13 mouse cellular contexts compared by ENCODE assay signal in genomic region chr12:73608065-73608397, GRCm38 (mm10). TPM values are rescaled to one million over a fixed set of nuclear protein-coding genes. Genes with fewer than 3 reads are reported as not detected.
DNase-seq lines count a peak whose midpoint lies in the region; ATAC-seq and TF ChIP-seq lines count a peak whose summit lies in the region.
"Had no signal": no experiment of that assay in that cellular context is flagged by ENCODE, and none has a peak within 500 bp of the region (broad histone marks: within the 10 kb centered on the region; RNA-seq: fewer than 3 reads in every experiment).

No protein-coding gene starts in this region.

- H3K9ac ChIP-seq in midbrain, embryonic 14.5 days (replicated peaks; ENCODE audit: low read length), result no peak overlapping the region
- no peak overlapping the region for H3K9ac ChIP-seq in midbrain, embryonic 15.5 days
- H3K9ac ChIP-seq in hindbrain, embryonic 11.5 days (ENCODE audit: low read depth, low read length), result no peak overlapping the region
- H3K9ac ChIP-seq in neural tube, embryonic 14.5 days (replicated peaks; ENCODE audit: low read depth, low read length), result no peak overlapping the region
- H3K9ac ChIP-seq: heart, embryonic 12.5 days; limb, embryonic 15.5 days had no signal

- WGBS in midbrain, embryonic 14.5 days, result 8% methylated on average over 4 of the region's 4 CpGs
- 11% methylated on average over 4 of the region's 4 CpGs for WGBS in midbrain, embryonic 15.5 days
- 9% methylated on average over 4 of the region's 4 CpGs for WGBS in hindbrain, embryonic 11.5 days
- WGBS in neural tube, embryonic 14.5 days, result under 1% methylated on average over 4 of the region's 4 CpGs

- no peaks in the 10 kb centered on the region for H3K4me1 ChIP-seq in midbrain, embryonic 14.5 days (ENCODE audit: control insufficient read depth, insufficient read depth, low read length)
- H3K4me1 ChIP-seq in midbrain, embryonic 15.5 days, result 0 out of 2 replicates have a peak, but pooled peaks cover 3% of the 10 kb centered on the region
- H3K4me1 ChIP-seq in hindbrain, embryonic 11.5 days (replicated peaks; ENCODE audit: control insufficient read depth, insufficient read depth, low read length), result no peaks in the 10 kb centered on the region; the same call in none of the 2 replicates
- H3K4me1 ChIP-seq in neural tube, embryonic 14.5 days (ENCODE audit: control insufficient read depth, insufficient read depth, low read length), result peaks cover 15% of the 10 kb centered on the region

- H3K36me3 ChIP-seq in midbrain, embryonic 14.5 days (ENCODE audit: control insufficient read depth, insufficient read depth, low read length), result no peaks in the 10 kb centered on the region
- no peaks in the 10 kb centered on the region for H3K36me3 ChIP-seq in midbrain, embryonic 15.5 days (replicated peaks)
- H3K36me3 ChIP-seq in hindbrain, embryonic 11.5 days (ENCODE audit: control insufficient read depth, insufficient read depth, low read length), result no peaks in the 10 kb centered on the region
- H3K36me3 ChIP-seq in neural tube, embryonic 14.5 days (ENCODE audit: control insufficient read depth, insufficient read depth, low read length), result no peaks in the 10 kb centered on the region
- H3K36me3 ChIP-seq: heart, embryonic 12.5 days; limb, embryonic 15.5 days had no signal

- TF ChIP-seq CTCF in layer of hippocampus, adult 2 months (conservative IDR thresholded peaks at IDR 0.05), result no peak

- H3K27me3 ChIP-seq in midbrain, embryonic 14.5 days (ENCODE audit: control insufficient read depth, insufficient read depth, low read length), result no peaks in the 10 kb centered on the region
- no peaks in the 10 kb centered on the region for H3K27me3 ChIP-seq in midbrain, embryonic 15.5 days (replicated peaks)
- H3K27me3 ChIP-seq in hindbrain, embryonic 11.5 days (ENCODE audit: control insufficient read depth, insufficient read depth, low read length), result no peaks in the 10 kb centered on the region
- H3K27me3 ChIP-seq in neural tube, embryonic 14.5 days (ENCODE audit: control insufficient read depth, insufficient read depth, low read length), result no peaks in the 10 kb centered on the region
- H3K27me3 ChIP-seq: heart, embryonic 12.5 days; limb, embryonic 15.5 days had no signal

- 0 out of 2 replicates have a peak, but pooled peaks cover 4% of the 10 kb centered on the region for H3K9me3 ChIP-seq in midbrain, embryonic 14.5 days (ENCODE audit: control insufficient read depth, low read length)
- H3K9me3 ChIP-seq in midbrain, embryonic 15.5 days, result no peaks in the 10 kb centered on the region; the same call in 1 of the 2 replicates
- no peaks in the 10 kb centered on the region for H3K9me3 ChIP-seq in hindbrain, embryonic 11.5 days (ENCODE audit: control insufficient read depth, low read length)
- H3K9me3 ChIP-seq in neural tube, embryonic 14.5 days (ENCODE audit: control insufficient read depth, low read length), result no peaks in the 10 kb centered on the region
- H3K9me3 ChIP-seq: heart, embryonic 12.5 days; limb, embryonic 15.5 days had no signal

- peak; percentile 6 for DNase-seq in midbrain, embryonic 14.5 days
- DNase-seq in embryo, embryonic 10 days (ENCODE audit: low spot score), result peak; percentile 71
- DNase-seq in hindbrain, embryonic 11.5 days (ENCODE audit: low spot score), result peak; percentile 56
- DNase-seq in left cerebral cortex, adult 8-10 months (ENCODE audit: low spot score in 2 of 2), result no peak
- no peak for DNase-seq in layer of hippocampus, adult 2 months (ENCODE audit: low spot score in 2 of 2)
- no peak for DNase-seq in adrenal gland, adult 2 months
- DNase-seq: cerebellum, postnatal 36 days; kidney, postnatal 25 days; lung, postnatal 10 days had no signal

- H3K4me2 ChIP-seq in midbrain, embryonic 14.5 days (ENCODE audit: low read length), result no peak overlapping the region
- H3K4me2 ChIP-seq in midbrain, embryonic 15.5 days, result no peak overlapping the region
- H3K4me2 ChIP-seq in hindbrain, embryonic 11.5 days (replicated peaks; ENCODE audit: low read depth, low read length), result no peak overlapping the region
- H3K4me2 ChIP-seq in neural tube, embryonic 14.5 days (ENCODE audit: low read depth, low read length), result no peak overlapping the region
- H3K4me2 ChIP-seq: heart, embryonic 12.5 days; limb, embryonic 15.5 days had no signal

- ATAC-seq in midbrain, embryonic 14.5 days (ENCODE audit: low FRiP score, low TSS enrichment), result no peak
- ATAC-seq in midbrain, embryonic 15.5 days (replicated peaks), result no peak
- peak; percentile 92 for ATAC-seq in hindbrain, embryonic 11.5 days (ENCODE audit: low FRiP score)
- peak; percentile 77; the same call in 1 of the 2 replicates for ATAC-seq in neural tube, embryonic 14.5 days (ENCODE audit: low read depth)

- no peak overlapping the region for H3K27ac ChIP-seq in midbrain, embryonic 14.5 days (replicated peaks; ENCODE audit: low read depth, low read length)
- no peak overlapping the region for H3K27ac ChIP-seq in midbrain, embryonic 15.5 days
- peak overlapping the region; percentile 70 for H3K27ac ChIP-seq in hindbrain, embryonic 11.5 days (ENCODE audit: low read depth, low read length)
- no peak overlapping the region for H3K27ac ChIP-seq in neural tube, embryonic 14.5 days (ENCODE audit: low read depth, low read length)
- H3K27ac ChIP-seq in layer of hippocampus, adult 2 months, result no peak overlapping the region
- H3K27ac ChIP-seq: limb, embryonic 15.5 days had no signal

- H3K4me3 ChIP-seq in midbrain, embryonic 14.5 days (replicated peaks; ENCODE audit: low read depth, low read length), result no peak overlapping the region
- H3K4me3 ChIP-seq in midbrain, embryonic 15.5 days, result no peak overlapping the region
- H3K4me3 ChIP-seq in hindbrain, embryonic 11.5 days (ENCODE audit: low read depth, low read length), result no peak overlapping the region
- no peak overlapping the region for H3K4me3 ChIP-seq in neural tube, embryonic 14.5 days (ENCODE audit: low read depth, low read length)
- H3K4me3 ChIP-seq in layer of hippocampus, adult 2 months, result no peak overlapping the region
- H3K4me3 ChIP-seq: heart, embryonic 12.5 days; limb, embryonic 15.5 days had no signal

RNA-seq across cellular contexts. Expression of gene Prkch, which starts 23.4 kb away (rescaled TPM):
- 6.8 and 8.7 TPM in 2 replicates for polyA plus RNA-seq in midbrain, embryonic 14.5 days (2014; fragmentation: Nextera tagmentation; extraction: Ambion mirVana)
- 10.1 and 10.3 TPM in 2 replicates for polyA plus RNA-seq in midbrain, embryonic 15.5 days (2015; fragmentation: Nextera tagmentation; extraction: Ambion mirVana)
- 9.1 and 10.5 TPM in 2 replicates for polyA plus RNA-seq in hindbrain, embryonic 11.5 days (2014; fragmentation: Nextera tagmentation; extraction: Ambion mirVana)
- polyA plus RNA-seq in neural tube, embryonic 14.5 days (2014; fragmentation: Nextera tagmentation; extraction: Ambion mirVana), result 8.0 and 10.9 TPM in 2 replicates
- 10 to 100 TPM; 11.2 to 13.2 (median 12.5) TPM for total RNA-seq in left cerebral cortex, adult 8-10 months (2022)
- 1 to 10 TPM; 3.2 to 3.7 TPM for total RNA-seq in layer of hippocampus, adult 2 months (2021)
- 10 to 100 TPM in 1 of 2 experiments, 1 to 10 TPM in 1; 8.9 to 16.2 TPM for total RNA-seq in adrenal gland, adult 2 months (2021)
- polyA plus RNA-seq in adrenal gland, adult 2 months (2012; rRNA removed), result 3.7 and 4.7 TPM in 2 replicates

Comparison
In these comparisons a context has a peak if more than half of its experiments do, and no peak if none do; other contexts are left out.
1. ATAC-seq: peak in hindbrain, embryonic 11.5 days (single experiment) and neural tube, embryonic 14.5 days (single experiment); none in midbrain, embryonic 14.5 days (single experiment) and midbrain, embryonic 15.5 days (single experiment).
2. DNase-seq: peak in midbrain, embryonic 14.5 days (single experiment), embryo, embryonic 10 days (single experiment) and hindbrain, embryonic 11.5 days (single experiment); none in left cerebral cortex, adult 8-10 months (0 of 2), layer of hippocampus, adult 2 months (0 of 2) and adrenal gland, adult 2 months (single experiment).